Mouse (Mus musculus): ENCODE measurements at regions not wholly inside any gene's neighbourhood (a gene's known extent, or its start where the extent isn't known, plus 50 kb on each side); places are given as distances from the start of the nearest gene placed in this dataset.

DNA sequence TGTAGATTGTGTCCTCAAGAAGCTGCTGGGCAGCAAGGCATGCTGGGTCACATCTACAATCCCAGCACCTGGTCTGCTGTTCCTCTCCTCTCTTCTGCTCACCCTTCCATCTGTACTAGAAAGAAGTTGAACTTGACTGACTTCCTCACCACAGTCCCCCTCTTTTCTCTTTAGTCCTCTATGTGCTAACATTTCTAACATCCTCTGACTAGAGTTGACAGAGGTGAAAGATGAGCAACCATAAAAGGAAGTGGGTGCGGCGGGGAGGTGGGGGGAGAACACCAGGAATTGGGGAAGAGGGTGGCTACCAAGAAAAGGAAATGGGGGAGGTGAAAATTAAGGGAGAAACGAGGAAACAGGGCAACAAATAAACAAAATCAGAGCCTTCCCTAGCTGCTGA is 319.3 kb downstream of the Insc start:
- ATAC-seq (ENCODE audit: extremely low read depth, insufficient number of reproducible peaks, low FRiP score, poor library complexity, severe bottlenecking), result no peak

DNA sequence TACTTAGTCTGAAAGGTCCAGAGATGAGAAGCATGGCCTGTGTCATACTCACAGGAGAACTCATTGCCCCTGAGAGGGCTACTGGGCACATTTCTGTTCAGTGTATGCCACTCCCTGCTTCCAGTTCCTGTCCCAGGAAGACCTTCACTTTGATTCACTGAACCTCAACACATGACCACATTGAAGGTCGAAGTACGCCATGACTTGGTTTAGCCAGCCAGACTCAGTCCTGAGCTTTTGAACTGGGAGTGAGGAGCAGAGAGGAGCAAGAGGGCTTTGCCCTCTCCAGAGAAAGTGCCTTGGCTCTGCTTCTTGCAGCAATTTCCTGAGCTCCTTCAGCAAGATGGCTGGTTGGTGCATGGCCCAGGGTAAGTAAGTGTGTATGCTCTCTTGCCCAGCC is 324.1 kb downstream of the Insc start:
- no peak for ATAC-seq (ENCODE audit: extremely low read depth, insufficient number of reproducible peaks, low FRiP score, poor library complexity, severe bottlenecking)

DNA sequence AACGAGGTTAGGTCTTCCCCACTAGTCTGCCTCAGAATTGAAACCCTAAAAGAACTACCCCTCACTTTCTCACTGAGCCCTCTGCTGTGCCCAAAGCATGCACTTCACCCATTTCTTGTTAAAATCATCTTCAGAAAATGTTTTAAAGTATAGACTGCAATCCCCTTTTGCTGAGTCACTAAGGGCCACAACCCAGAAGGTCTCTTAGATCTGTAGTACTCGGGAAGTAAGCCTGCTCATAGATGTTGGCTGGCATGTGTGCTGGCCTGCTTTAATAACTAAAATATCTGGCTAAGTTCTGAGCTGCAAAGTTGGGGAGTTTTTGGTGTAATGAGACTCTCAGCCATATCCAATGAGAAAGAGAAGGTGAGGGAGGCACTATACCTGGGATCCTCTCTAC is 329.9 kb downstream of the Insc start:
- no peak for ATAC-seq (ENCODE audit: extremely low read depth, insufficient number of reproducible peaks, low FRiP score, poor library complexity, severe bottlenecking)

DNA sequence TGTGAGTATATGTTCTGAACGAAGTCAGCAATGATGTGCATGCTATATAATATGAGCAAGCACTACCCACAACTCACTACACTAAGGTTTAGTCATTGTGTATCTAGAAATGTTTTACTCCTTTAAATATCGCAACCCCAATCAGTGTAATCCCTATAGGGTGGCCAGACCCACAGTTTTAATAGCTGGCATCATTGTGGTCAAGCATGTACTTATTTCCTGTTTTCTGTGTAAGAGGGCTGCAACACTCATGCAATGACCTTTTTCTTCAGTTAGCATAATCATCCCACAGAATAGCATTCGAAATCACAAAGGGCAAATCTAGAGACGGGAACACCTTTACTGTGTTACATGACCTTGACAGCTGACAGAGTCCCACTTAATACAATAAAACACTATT is 333.3 kb downstream of the Insc start:
- no peak for ATAC-seq (ENCODE audit: extremely low read depth, insufficient number of reproducible peaks, low FRiP score, poor library complexity, severe bottlenecking)

DNA sequence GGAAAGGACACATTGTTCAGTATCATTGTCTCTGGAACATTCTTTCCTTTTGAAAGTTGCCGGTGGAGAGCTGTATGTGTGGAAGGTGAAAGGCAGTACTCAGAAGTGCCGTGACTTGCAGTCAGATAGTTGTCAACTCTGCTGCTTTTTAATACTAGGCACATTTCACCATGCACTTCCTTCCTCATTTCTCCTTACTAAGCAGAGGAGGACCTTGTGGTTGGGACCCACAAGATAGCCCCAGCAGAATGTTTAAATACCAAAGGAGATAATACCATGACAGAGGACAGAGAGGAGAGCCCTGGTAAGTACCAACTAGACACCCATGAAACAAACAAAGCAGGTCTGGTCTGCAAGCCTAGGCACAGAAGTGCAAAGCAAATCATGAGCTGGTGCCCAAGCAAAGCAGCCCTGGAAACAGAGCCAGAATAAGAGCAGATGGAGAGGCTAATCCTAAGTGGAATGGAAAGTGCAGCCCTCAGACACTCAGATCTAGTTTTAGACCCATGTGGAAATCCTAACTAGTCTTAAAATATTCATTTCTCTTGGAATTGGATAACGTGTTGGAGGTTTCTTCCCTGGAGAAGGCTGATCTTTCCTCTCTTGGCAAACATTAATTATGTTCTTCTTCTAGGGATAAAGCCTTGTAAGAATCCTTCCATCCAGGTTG is 341.4 kb downstream of the Insc start:
- 0 out of 2 replicates have a peak, but pooled peaks have one; percentile 19 for ATAC-seq (ENCODE audit: extremely low read depth, insufficient number of reproducible peaks, low FRiP score, poor library complexity, severe bottlenecking)

DNA sequence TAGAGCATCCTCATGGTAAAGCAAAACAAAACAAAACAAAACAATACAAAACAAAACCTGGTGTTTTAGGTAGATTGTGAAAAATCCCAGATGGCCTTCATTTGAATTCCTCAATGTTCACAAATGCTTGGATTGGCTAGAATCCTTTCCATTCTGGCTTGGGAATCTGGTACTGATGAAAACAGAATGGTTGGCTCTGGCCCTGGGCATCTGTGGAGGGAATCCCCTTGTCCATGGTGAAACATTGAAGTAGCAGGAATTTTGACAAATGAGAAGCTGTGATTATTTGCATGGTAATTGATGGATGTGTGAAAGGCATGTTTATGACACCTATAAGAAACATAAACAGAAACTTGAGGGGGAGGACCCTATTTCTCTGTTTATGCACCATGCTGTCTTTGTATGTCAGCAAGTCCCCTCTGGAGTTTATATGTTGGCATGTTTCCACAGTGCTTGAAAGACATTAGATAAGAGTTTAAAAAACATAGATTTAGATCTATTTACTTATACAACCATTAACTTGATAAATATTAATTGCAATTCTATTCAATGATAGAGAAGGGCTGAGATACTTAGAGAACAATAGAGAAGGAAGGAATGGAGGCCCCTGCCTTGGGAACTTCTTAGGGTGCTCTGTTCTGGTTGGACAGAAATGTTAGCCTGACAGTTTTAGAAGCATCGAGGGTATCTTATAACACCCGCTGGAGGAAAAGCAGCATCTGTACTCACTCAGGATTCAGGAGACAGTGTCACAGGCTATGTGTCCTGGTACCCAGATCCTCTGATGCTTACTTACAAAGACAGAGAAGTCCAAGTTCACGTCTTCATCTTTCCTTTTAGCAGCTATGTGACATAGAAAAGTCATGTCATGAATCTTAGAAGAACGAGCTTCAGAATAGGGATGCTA is 343.3 kb downstream of the Insc start:
- no peak for ATAC-seq (ENCODE audit: extremely low read depth, insufficient number of reproducible peaks, low FRiP score, poor library complexity, severe bottlenecking)

DNA sequence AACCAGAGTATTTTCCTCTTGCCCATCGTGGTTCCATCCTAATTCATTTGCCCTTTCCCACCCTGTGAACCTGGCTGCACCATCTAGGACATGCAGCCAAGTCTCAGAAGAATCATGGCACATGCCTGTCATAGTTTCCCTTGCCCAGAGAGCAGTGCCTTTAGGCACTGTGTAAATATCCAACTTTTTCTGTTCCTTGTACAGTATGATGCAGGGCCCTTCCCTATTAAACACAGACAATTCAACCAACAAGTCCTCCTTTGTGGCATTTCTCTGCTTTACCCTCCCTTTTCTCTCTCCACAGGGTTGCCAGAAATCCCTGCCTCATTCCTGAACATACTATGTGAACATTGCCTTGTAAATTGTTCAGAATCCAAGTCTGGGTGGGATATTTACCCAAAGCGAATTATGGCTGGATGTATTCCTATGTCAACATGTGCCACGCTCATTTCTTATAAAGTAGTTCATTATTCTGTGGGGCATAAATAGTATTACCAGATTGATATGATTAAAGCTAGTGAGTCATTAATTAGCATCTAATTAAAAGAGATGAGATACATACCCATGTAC is 349.1 kb downstream of the Insc start:
- ATAC-seq (ENCODE audit: extremely low read depth, insufficient number of reproducible peaks, low FRiP score, poor library complexity, severe bottlenecking), result no peak

DNA sequence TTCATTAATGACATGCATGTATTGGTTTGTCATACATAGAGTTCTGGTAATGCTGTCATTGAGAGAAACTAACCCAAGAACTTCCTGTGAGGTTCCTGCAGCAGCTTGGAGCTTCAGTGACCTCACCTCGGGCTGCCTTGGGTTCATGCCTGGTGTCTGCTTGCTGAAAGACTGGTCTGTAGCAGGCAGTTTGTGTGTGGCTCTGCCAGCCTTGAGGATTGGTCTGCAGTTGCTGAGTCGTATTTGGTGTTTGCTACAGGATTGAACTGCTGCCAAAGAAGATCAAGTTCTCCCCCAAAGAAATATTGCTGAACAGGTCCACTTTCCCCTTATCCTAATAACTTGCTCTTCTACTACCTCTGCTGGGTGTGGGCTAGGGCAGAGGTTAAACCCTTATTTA is 362.5 kb downstream of the Insc start:
- ATAC-seq (ENCODE audit: extremely low read depth, insufficient number of reproducible peaks, low FRiP score, poor library complexity, severe bottlenecking), result no peak

DNA sequence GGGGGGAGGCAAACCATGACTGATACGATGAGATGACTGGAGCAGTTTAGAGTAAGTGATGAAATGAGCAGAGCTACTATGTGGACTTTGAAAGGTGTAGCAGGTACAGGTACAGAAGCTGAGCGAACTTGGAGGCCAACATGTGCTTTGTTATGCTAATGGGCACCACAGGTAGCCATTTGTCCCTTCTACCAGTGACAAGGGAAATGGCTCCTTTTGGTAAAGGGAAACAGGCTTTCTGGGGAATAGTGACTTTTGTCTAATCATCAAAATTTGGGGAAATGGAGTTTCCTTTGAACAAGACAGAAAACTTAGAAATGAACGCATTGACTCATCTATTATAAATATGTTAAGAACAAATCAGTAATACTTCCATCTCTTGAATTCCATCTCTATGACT is 368.8 kb downstream of the Insc start:
- ATAC-seq (ENCODE audit: extremely low read depth, insufficient number of reproducible peaks, low FRiP score, poor library complexity, severe bottlenecking), result no peak

DNA sequence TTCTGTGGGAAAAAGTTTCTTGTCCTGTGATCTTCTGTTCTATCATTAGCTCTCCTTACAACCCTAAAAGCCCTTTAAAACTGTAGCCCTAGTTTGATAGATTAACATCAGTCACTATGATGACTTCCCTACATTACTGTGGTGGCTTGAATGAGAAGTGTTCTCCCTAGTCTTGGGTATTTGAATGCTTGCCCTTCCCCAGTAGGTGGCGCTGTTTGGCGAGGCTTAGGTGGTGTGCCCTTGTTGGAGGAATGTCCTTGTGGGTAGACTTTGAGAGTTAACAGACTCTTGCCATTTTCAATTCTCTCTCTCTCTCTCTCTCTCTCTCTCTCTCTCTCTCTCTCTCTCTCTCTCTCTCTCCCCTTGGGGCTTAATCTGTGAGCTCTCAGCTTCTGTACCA is 379.8 kb downstream of the Insc start:
- ATAC-seq (ENCODE audit: extremely low read depth, insufficient number of reproducible peaks, low FRiP score, poor library complexity, severe bottlenecking), result no peak

DNA sequence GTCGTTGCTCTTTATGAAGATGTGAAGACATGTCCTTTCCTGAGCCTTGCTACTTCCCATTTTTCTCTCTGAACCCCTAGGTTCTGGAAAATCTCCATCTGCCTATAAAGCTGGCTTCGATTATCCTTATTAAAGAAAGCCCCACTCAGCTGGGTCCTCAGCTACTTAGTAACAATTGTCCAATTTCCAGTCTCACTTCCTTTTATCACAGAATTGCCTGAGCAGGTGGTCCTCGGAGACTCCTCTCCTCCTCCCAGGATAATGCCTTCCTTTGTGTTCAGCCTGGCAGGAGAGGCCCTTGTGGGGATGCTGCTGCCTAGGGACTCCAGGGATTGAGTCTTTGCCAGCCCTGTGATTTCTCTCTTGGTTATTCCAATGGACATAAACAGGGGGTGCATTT is 385.5 kb downstream of the Insc start:
- ATAC-seq (ENCODE audit: extremely low read depth, insufficient number of reproducible peaks, low FRiP score, poor library complexity, severe bottlenecking), result no peak

DNA sequence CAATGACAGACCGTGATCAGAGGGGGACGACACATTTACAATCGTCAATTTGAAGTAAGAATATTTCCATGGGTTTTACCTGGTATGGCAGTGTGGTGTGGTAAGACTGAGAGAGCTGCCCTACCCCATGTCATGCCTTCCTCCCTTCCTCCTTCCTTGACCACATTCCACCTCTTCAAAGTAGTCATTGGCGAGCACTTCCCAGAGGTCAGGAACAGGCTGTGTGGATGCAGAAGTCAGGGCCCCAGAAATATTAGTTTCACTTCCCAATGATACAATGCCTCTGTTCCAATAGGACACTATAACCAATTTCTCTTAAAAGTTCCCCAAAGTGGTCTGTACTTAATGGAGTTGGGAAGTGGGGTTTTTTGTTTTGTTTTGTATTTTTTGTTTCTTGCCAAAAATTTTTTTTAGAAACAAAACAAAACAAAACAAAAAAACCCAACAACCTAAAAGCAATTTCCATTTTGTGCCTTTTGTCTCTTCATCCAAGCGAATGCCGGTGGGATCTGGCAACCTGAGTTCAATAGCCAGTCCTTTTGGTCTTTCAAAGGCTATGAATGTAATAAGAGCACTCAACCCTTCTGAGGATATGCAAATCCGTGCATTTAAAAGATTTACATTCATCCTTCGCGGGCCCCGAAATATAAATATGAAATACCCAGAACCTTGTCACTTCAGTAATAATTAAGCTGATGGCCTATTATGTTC is 387.9 kb downstream of the Insc start:
- ATAC-seq (ENCODE audit: extremely low read depth, insufficient number of reproducible peaks, low FRiP score, poor library complexity, severe bottlenecking), result no peak

DNA sequence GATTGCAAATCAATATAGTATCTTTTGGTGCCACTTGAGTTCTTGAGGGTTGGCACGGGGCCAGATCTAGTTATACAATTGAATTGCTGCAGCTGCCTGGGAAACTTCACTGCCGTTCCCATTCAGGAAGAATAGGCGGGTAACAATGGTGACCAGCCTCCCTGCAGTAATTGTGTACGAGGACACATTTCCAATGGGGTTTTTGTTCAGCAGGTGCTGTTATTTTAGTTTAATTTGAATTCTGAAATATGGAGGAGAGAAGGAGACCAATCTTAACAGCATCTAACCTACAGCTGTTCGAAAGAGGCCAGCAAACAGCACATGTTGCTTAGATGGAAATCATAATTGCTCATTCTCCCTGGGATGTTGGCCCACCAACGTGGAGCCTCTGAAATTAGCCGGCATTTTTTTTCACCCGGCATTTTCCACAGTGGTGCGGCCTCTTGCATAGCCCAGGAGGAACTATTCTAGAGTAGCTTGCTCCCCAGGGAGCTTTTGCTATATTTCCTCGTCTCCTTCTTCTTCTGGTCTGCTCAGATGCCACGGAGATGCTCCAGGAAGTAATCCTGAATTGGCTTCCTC is 388.6 kb downstream of the Insc start:
- ATAC-seq (ENCODE audit: extremely low read depth, insufficient number of reproducible peaks, low FRiP score, poor library complexity, severe bottlenecking), result no peak

DNA sequence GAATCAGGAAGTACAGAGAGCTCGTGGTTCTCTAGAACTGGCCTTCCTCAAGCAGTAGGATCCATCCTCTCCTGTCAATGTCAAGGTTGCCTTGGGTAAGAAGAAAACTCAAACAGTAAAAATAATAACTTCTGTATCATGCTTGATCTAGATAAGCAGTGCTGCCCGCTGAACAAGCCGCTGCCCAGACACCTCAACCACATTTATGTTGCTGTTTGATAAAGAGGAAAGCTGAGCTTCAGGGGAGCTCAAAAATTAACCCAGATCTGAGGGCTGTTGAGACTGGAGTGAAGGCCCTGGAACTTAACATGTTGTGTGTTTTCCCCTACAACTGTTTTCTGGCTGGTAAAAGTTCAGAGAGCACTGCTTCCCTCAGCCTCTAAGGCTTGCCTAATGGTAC is 389.1 kb downstream of the Insc start:
- no peak for ATAC-seq (ENCODE audit: extremely low read depth, insufficient number of reproducible peaks, low FRiP score, poor library complexity, severe bottlenecking)

DNA sequence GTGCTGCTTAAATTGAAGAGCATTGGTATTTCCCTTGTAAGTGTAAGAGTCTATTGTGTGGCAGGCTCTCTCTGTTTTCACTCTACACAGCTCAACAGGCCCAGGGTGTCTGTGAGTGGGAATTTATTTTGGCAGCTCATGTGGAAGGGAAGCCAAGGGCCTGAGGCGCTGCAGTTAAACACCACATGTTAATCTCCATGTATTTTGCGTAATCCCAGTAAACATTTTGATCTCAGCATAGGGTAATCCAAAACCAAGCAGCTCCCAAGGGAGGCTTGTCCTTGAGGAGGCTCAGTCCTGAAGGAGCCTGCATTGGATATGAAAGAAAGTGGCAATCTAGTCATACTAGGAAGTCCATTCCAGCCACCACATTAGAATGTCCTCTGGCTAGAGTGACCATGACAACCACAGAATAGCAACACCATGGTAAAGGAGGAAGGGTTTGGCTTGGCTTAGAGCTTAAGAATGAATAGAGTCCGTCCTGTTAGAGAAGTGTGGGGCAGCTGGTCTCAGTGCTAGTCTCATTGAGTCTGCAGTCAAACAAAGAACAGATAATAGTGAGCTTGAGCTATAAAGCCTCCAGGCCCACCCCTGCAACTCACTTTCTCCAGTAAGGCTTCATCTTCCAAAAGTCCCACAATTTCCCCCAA is 391.6 kb downstream of the Insc start:
- no peak for ATAC-seq (ENCODE audit: extremely low read depth, insufficient number of reproducible peaks, low FRiP score, poor library complexity, severe bottlenecking)

DNA sequence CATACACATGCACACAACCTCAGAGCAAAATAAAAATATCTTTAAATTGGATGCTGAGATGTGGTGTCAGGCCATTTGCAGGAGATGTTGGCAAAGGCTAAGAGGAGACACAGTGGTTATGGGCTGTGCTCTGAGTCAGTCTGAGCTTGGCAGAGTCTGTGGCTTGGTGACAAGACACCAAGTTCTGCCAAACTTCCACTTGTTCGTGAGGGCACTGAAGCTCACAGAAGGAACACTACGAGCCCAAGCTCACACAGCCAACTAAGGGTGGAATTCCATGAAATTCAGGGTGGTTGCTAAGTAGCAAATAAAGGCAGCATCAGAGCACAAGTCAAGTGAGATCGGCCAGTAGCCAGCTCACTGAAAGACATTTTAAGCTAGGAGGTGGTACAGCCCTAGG is 396.8 kb downstream of the Insc start:
- ATAC-seq (ENCODE audit: extremely low read depth, insufficient number of reproducible peaks, low FRiP score, poor library complexity, severe bottlenecking), result no peak

DNA sequence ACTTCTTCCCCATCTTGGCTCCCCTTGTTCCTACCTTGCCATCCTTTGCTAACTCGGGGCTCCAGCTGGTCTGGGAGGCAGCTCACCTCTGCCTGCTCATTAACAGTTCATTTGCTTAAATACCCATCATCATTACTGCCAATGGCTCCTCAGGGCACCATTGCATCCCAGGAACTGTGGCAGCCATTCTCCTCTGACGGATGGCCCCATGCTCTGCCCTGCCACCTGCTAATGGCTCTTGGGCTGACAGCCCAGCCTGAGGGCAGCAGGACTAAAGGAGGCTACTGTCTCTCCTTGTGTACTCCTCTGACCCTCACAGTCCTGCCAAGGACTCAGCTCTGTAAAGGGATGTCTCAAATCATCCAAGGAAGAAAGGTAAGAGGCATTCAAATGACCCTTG is 398.7 kb downstream of the Insc start:
- no peak for ATAC-seq (ENCODE audit: extremely low read depth, insufficient number of reproducible peaks, low FRiP score, poor library complexity, severe bottlenecking)

DNA sequence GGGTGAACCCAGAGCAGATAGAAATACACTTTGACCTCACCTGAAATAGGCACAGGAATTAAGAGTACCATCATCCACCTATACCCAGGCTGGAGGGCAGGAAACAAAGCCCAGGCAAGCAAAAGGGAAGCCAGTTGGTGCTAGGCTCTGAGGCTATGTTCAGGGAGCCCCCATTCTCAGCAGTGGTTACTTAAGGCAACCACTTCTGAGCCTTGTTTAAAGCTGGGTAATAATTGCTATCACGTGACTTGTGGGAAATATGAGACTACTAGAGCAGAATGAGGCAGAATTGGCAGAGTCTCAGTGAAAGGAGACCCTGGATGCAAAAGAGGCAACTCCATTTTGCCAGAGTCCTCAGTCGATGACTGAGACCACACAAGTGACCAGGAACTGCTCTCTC is 401.5 kb downstream of the Insc start:
- ATAC-seq (ENCODE audit: extremely low read depth, insufficient number of reproducible peaks, low FRiP score, poor library complexity, severe bottlenecking), result no peak

All from neutrophil, adult 5-6 weeks (primary cell).